Mouse (Mus musculus) testis, adult 2 months (tissue): ENCODE measurements at regions not wholly inside any gene's neighbourhood (a gene's known extent, or its start where the extent isn't known, plus 50 kb on each side); places are given as distances from the start of the nearest gene placed in this dataset.

Source experiments
- H3K27ac ChIP-seq: fragments of 200-500 bp; 2 replicates; pipeline ENCODE4 v1.5.1; 2012; ENCODE audit warnings: low read depth, low read length; ENCODE audit not compliant: control insufficient read depth, insufficient read depth
- H3K27me3 ChIP-seq: fragments of 200-500 bp; 2 replicates; pipeline ENCODE4 v1.6.1; 2012; ENCODE audit warnings: mild to moderate bottlenecking, low read length, moderate library complexity; ENCODE audit not compliant: control insufficient read depth, insufficient read depth
- H3K36me3 ChIP-seq: fragments of 200-500 bp; 2 replicates; pipeline ENCODE4 v1.6.1; 2012; ENCODE audit warnings: mild to moderate bottlenecking, low read length; ENCODE audit not compliant: control insufficient read depth, insufficient read depth
- H3K4me1 ChIP-seq: fragments of 200-500 bp; 2 replicates; pipeline ENCODE4 v1.6.1; 2012; ENCODE audit warnings: low read length; ENCODE audit not compliant: control insufficient read depth, insufficient read depth
- H3K4me3 ChIP-seq: fragments of 200-500 bp; 2 replicates; pipeline ENCODE4 v1.5.1; 2012; ENCODE audit warnings: low read depth, mild to moderate bottlenecking, low read length, moderate library complexity, mixed read lengths; ENCODE audit not compliant: control insufficient read depth
- CTCF ChIP-seq: fragments of 200-500 bp; IDR thresholded peaks from 2 replicates; pipeline ENCODE4 v1.5.1; 2012; ENCODE audit warnings: low read depth, mild to moderate bottlenecking, inconsistent platforms, low read length, moderate library complexity; ENCODE audit not compliant: control insufficient read depth, insufficient read depth, insufficient replicate concordance
- POLR2A ChIP-seq: fragments of 200-500 bp; IDR thresholded peaks from 2 replicates; pipeline ENCODE4 v1.6.1; 2012; ENCODE audit warnings: low read depth, mild to moderate bottlenecking, inconsistent platforms, low read length, moderate library complexity; ENCODE audit not compliant: control insufficient read depth

DNA sequence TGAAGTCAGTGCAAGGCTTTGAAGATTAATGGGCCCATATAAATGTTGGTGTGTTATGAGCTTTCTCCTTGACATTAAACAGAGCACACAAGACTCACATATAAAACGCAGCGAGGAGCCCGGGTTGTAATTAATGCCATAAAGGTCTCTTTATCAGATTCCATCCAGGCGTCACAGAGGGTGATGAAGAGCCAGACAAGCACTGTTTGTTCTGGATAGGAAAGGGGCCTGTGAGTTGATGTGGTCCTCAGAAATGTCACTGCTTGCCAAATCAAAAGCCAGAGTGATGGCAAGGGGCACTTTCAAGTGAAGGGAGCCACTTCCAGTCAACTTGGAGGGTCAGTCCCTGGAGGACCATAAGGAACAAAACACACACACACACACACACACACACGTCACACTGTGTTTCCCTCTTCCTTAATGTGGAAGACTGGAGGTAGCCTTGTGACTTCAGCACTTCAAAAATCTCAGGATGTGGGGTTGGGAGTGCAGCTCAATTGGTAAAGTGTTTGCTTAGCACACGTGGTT lies 142.1 kb downstream of the Psmg1 start:
- TF ChIP-seq POLR2A (no peak), CTCF (no peak)
- Histone ChIP-seq H3K4me3 (no peak overlapping the region), H3K4me1 (no peaks in the 10 kb centered on the region), H3K36me3 (no peaks in the 10 kb centered on the region), H3K27ac (no peak overlapping the region), H3K27me3 (no peaks in the 10 kb centered on the region)

DNA sequence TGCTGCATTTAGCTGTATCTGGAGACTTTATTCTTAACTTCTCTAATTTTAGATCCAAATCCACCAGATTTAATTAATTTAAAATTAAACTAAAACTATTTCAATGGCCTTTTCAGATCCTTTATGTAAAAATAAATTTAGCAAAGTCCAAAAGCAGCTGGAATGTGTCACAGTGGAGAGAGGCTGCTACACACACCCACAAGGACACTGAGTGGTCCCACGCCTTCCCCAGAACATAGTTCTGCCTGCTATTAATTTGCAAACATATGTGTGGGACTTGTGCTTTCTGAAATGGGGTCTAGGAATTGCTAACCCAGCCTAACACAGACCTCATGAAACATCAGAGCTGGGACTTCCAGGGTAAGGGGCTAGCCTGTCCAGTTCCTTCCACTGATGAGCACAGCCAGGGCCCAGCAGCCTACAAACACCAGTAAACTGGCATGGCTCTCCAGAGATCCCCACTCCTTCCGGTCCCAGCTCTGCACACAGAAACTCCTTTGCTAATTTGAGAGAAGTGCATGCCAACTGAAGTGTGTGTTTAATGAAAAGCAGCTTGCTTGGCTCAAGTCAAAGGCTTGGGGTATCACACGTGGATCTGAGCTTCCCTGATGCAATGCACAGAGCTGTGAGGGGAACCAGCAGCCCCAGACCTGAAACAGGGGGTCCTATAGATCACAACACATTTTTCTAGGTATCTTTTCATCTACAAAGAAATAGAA lies 142.8 kb downstream of the Psmg1 start:
- no peak for TF ChIP-seq CTCF
- TF ChIP-seq POLR2A, result no peak
- no peak overlapping the region for H3K4me3 ChIP-seq
- no peak overlapping the region for H3K27ac ChIP-seq
- H3K36me3 ChIP-seq, result no peaks in the 10 kb centered on the region
- no peaks in the 10 kb centered on the region for H3K4me1 ChIP-seq
- H3K27me3 ChIP-seq, result no peaks in the 10 kb centered on the region

DNA sequence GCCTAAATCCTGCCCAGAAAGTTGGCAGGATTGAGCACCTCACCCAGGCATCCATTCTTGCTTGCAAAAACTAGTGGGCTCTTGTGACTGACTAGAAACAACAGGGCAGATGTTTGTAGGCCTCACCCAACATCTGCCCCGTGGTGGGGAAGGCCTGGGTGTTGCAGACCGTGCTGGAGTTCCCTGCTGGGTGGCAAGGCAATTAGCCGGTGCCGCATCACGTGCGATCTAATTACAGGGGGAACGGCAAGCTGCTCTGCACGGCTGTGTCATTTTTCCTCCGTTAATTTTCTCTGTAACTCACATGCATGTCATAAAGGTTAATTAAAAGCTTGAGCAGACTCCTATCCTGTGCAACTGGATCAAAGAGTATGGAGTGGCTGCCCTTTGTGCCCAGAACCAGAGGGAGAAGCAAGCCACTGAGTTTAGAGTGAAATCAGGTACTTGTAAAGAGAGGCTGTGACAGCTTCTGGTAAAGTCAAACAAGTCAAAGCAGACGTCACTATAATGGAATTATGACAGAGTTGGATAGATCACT lies 143.5 kb downstream of the Ets2 start:
- no peaks in the 10 kb centered on the region for H3K36me3 ChIP-seq
- H3K27ac ChIP-seq, result no peak overlapping the region
- H3K4me1 ChIP-seq, result no peaks in the 10 kb centered on the region
- no peak overlapping the region for H3K4me3 ChIP-seq
- H3K27me3 ChIP-seq, result no peaks in the 10 kb centered on the region
- TF ChIP-seq POLR2A, result no peak
- no peak for TF ChIP-seq CTCF

DNA sequence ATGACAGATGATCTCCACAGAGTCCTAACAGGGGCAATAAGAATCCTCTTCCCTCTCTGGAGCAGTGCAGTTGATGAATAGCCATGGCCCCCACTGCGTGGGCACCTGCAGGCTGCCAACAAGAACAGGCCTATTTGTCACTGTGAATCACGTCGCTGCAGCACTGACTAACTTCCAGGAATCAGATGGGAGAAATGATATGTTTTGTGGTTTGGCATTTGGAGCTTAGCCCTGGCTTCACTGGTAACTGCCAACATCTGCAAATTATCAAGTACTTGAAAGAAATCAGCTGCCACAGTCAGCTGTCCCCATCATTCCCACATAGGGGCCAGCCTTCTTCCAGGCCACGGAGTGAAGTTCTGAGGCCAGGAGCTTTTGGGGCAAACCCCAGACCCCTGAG lies 142.8 kb downstream of the Ets2 start:
- Histone ChIP-seq H3K36me3 (no peaks in the 10 kb centered on the region), H3K4me1 (no peaks in the 10 kb centered on the region), H3K4me3 (no peak overlapping the region), H3K27me3 (no peaks in the 10 kb centered on the region), H3K27ac (no peak overlapping the region)
- TF ChIP-seq POLR2A (no peak), CTCF (no peak)

DNA sequence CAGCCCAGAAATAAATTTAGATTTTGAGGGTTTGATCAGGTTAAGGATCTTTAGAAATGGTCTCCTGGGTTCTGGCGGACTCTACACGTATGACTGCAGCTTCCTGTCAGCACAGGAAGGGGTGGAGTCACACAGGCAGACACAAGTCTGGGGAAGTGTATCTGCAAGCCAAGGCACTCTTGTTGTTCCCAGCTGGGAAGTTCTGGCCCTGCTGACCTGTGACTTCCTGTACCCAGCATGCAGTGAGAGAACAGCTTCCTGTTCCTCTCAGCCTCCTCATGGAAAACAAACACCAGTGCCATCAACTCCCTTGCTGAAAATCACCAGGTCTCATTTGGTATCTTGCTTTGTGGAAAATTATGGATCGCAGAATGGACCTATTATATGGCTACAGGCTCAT lies 140.9 kb downstream of the Ets2 start:
- H3K36me3 ChIP-seq, result no peaks in the 10 kb centered on the region
- no peak overlapping the region for H3K27ac ChIP-seq

DNA sequence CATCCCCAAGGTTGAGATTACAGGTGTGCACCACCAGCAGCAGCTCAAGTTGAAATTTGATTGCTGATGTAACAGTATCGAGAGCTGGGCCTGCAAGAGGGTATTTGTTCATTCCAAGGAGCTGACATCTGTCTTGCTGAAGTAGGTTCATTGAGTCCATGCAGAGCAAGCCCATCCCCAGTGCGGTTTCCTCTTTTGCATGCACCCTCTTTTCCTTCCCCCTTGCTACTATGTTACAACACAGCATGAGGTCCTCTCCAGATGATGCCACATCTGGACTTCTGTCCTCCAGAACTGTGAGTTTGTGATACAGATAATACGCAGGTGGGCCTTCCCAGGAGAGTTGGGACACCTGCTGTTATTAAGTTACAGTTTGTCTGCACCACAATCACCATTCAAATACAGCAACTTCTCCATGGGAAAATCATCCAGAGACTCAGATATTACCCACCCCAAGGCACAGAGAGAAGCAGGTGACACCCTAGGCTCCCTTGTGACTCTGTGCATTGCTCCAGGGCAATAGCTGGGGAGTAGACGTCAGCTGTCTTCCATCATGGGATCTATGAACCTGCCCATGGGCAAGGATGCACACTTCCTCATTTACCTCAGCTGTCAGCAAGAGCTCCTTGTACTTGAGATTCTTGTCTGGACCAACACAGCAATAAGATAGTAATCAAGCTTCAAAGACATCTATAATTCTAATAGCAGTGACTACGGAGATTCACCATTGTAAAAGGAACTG lies 137.8 kb downstream of the Ets2 start:
- TF ChIP-seq POLR2A, result no peak
- TF ChIP-seq CTCF, result no peak
- Histone ChIP-seq H3K27me3 (no peaks in the 10 kb centered on the region), H3K4me3 (no peak overlapping the region), H3K4me1 (no peaks in the 10 kb centered on the region), H3K27ac (no peak overlapping the region), H3K36me3 (no peaks in the 10 kb centered on the region)

More for the DNA sequence above, 140.9 kb downstream of the Ets2 start:
- Histone ChIP-seq H3K4me3 (no peak overlapping the region), H3K27me3 (no peaks in the 10 kb centered on the region), H3K4me1 (no peaks in the 10 kb centered on the region)
- TF ChIP-seq CTCF, result no peak
- no peak for TF ChIP-seq POLR2A

DNA sequence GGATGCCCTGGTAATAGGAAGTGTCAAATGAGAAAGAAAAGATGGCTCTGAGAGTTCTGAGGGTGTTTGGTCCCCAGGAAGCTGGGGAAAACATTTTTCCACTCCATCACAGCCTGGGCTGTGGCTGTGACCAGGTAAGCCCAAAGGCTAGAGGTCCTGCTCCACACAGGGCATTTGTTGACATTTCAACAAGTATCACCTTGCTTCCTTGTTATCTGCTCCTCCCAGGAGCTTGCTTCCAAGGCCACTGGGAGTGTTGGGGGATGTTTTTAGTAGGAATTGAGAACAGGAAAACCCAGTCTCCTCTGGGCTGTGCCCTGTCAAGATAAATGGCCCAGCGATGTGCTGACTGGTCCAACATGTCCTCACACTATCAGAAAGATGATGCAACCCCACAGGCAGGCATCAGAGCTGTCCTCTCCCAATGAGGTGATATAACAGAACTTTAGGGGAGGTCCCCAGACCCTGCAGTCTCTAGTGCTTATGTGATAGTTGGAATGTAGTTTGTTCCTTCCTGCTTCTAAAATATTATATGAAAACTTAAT lies 137.1 kb downstream of the Ets2 start:
- H3K36me3 ChIP-seq, result no peaks in the 10 kb centered on the region
- TF ChIP-seq POLR2A (no peak), CTCF (no peak)
- no peak overlapping the region for H3K4me3 ChIP-seq
- no peak overlapping the region for H3K27ac ChIP-seq
- no peaks in the 10 kb centered on the region for H3K27me3 ChIP-seq
- no peaks in the 10 kb centered on the region for H3K4me1 ChIP-seq
